Mouse (Mus musculus) heart, embryonic 12.5 days (tissue): ENCODE measurements around the gene Gm9044. TPM values are rescaled to one million over a fixed set of nuclear protein-coding genes. Genes with fewer than 3 reads are reported as not detected.
"Not testable (repeated sequence)": the region's sequence is repeated elsewhere in the genome, so short reads cannot be mapped to it uniquely, and the experiment has no call there.

ENCODE experiments used
- ATAC-seq: fragments of 200-750 bp; cut with Nextera tagmentation; 2 replicates; pipeline ENCODE4 v1.8.0; 2017; ENCODE audit warnings: moderate TSS enrichment, moderate library complexity; ENCODE audit not compliant: insufficient number of reproducible peaks, low FRiP score
- H3K27ac ChIP-seq: fragments of 300-500 bp; sonication (generic); 2 replicates; pipeline ENCODE4 v1.5.1; 2016; ENCODE audit warnings: mild to moderate bottlenecking, moderate library complexity; ENCODE audit not compliant: poor library complexity, severe bottlenecking
- H3K27me3 ChIP-seq: fragments of 300-500 bp; sonication (generic); replicated peaks from 2 replicates; pipeline ENCODE4 v1.6.1; 2016; ENCODE audit warnings: mild to moderate bottlenecking, moderate library complexity
- H3K36me3 ChIP-seq: fragments of 300-500 bp; sonication (generic); 2 replicates; pipeline ENCODE4 v1.6.1; 2016; ENCODE audit warnings: mild to moderate bottlenecking, moderate library complexity
- H3K4me1 ChIP-seq: fragments of 300-500 bp; sonication (generic); replicated peaks from 2 replicates; pipeline ENCODE4 v1.6.1; 2016; ENCODE audit warnings: mild to moderate bottlenecking
- H3K4me2 ChIP-seq: fragments of 300-500 bp; sonication (generic); 2 replicates; pipeline ENCODE4 v1.6.1; 2016; ENCODE audit warnings: mild to moderate bottlenecking, moderate library complexity
- H3K4me3 ChIP-seq: fragments of 300-500 bp; sonication (generic); 2 replicates; pipeline ENCODE4 v1.5.1; 2016; ENCODE audit warnings: mild to moderate bottlenecking
- H3K9ac ChIP-seq: fragments of 300-500 bp; sonication (generic); 2 replicates; pipeline ENCODE4 v1.6.1; 2016; ENCODE audit warnings: mild to moderate bottlenecking, moderate library complexity
- H3K9me3 ChIP-seq: fragments of 300-500 bp; sonication (generic); replicated peaks from 2 replicates; pipeline ENCODE4 v1.6.1; 2016; ENCODE audit warnings: mild to moderate bottlenecking, moderate library complexity
- WGBS: fragments of 180-500 bp; shearing (Covaris S2); methylation state at CpG from one replicate; pipeline ENCODE4 v1.1.7; 2016; 5-methylcytosine and 5-hydroxymethylcytosine counted together
- polyA plus RNA-seq: library from polyadenylated mRNA; unstranded; fragments of >200 nt; fragmentation: Nextera tagmentation; extraction: Ambion mirVana; gene quantifications from 2 replicates; pipeline ENCODE4 v1.2.1, GENCODE M21; 2016

Gene Gm9044
- not detected in 2 replicates for polyA plus RNA-seq

DNA sequence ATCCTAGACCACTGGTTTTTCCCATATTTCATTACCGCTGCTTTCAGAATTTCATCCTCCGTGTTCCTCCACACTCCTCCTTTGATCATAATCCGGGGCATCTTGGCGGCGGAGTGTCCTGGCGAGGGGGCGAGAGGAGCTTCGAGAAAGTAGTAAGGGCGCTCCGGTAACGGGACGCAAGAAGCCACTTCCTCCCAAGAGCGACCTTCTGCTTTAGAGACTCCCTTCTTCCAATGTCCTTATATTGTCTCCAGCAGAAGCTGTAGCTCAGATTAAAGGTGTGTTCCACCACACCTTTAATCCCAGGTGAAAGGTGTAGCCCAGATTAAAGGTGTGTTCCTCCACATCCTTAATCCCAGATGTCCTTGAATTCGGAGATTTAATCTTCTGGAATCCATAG, at the start of gene Gm9044:
Gene Gm9044, minus strand, starts transcription at position 101 of the 400 bp plus-strand sequence.
- H3K4me3 ChIP-seq, ATAC-seq, H3K27ac ChIP-seq, H3K27me3 ChIP-seq, H3K36me3 ChIP-seq, H3K9ac ChIP-seq, H3K9me3 ChIP-seq, H3K4me2 ChIP-seq, H3K4me1 ChIP-seq: not testable (repeated sequence)
- WGBS, result no CpG with 5 or more reads among the region's 14 CpGs

DNA sequence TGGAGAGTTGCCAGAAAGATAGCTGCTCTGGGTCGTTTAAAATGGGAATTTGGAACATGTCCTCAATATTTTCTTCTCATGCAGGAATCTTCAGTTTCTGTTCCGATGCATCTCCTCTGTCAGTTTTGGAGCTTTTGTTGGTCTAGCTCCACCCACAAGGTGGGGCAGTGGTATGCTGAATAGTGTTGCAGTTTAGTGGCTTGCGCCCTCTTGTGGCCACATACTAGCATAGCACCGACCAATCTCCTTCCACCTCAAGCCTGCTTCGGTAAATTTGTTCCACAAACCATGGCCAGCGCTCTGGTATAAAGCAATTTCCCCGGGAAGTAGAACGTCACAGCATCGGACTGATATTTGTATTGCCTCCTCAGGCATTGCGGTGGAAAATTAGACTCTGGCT, 38.2 kb upstream of the Gm9044 start:
- Histone ChIP-seq H3K4me3 (no peak overlapping the region), H3K36me3 (no peaks in the 10 kb centered on the region), H3K27me3 (no peaks in the 10 kb centered on the region), H3K27ac (no peak overlapping the region), H3K9ac (no peak overlapping the region), H3K9me3 (0 out of 2 replicates have a peak, but pooled peaks cover 5% of the 10 kb centered on the region), H3K4me2 (peak overlapping the region; percentile 45), H3K4me1 (no peaks in the 10 kb centered on the region)
- WGBS, result 8% methylated on average over 10 of the region's 10 CpGs
- ATAC-seq, result peak; percentile 64

GRCm38 (mm10) chr10:118369518-118369917, 37.3 kb upstream of the Gm9044 start:
- H3K27me3 ChIP-seq, result no peaks in the 10 kb centered on the region
- no peaks in the 10 kb centered on the region for H3K36me3 ChIP-seq
- H3K4me1 ChIP-seq, result no peaks in the 10 kb centered on the region
- peaks cover 7% of the 10 kb centered on the region; the same call in 1 of the 2 replicates for H3K9me3 ChIP-seq
- no peak for ATAC-seq
- H3K4me2 ChIP-seq, result no peak overlapping the region
- H3K27ac ChIP-seq, result no peak overlapping the region
- no peak overlapping the region for H3K4me3 ChIP-seq
- H3K9ac ChIP-seq, result no peak overlapping the region
- WGBS, result 85% methylated on average over 9 of the region's 9 CpGs

- H3K36me3 ChIP-seq, H3K27ac ChIP-seq, H3K9me3 ChIP-seq, H3K4me2 ChIP-seq, H3K4me3 ChIP-seq, H3K4me1 ChIP-seq, ATAC-seq, H3K9ac ChIP-seq, H3K27me3 ChIP-seq: not testable (repeated sequence)
- 78% methylated on average over 1 of the region's 11 CpGs for WGBS
Observed at GRCm38 (mm10) chr10:118354005-118354404, 21.8 kb upstream of the Gm9044 start, which contains the start of gene Gm9049. TSS of gene Gm9049 (minus strand) at chr10:118354105.

DNA sequence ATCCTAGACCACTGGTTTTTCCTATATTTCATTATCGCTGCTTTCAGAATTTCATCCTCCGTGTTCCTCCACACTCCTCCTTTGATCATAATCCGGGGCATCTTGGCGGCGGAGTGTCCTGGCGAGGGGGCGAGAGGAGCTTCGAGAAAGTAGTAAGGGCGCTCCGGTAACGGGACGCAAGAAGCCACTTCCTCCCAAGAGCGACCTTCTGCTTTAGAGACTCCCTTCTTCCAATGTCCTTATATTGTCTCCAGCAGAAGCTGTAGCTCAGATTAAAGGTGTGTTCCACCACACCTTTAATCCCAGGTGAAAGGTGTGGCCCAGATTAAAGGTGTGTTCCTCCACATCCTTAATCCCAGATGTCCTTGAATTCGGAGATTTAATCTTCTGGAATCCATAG, 16.4 kb upstream of the Gm9044 start, which contains the start of gene Gm9048:
Gene Gm9048, minus strand, starts transcription at position 101 of the 400 bp plus-strand sequence.
- H3K36me3 ChIP-seq, H3K27ac ChIP-seq, ATAC-seq, H3K9me3 ChIP-seq, H3K4me2 ChIP-seq, H3K4me1 ChIP-seq, H3K4me3 ChIP-seq, H3K9ac ChIP-seq, H3K27me3 ChIP-seq: not testable (repeated sequence)
- WGBS, result 85% methylated on average over 1 of the region's 14 CpGs

DNA sequence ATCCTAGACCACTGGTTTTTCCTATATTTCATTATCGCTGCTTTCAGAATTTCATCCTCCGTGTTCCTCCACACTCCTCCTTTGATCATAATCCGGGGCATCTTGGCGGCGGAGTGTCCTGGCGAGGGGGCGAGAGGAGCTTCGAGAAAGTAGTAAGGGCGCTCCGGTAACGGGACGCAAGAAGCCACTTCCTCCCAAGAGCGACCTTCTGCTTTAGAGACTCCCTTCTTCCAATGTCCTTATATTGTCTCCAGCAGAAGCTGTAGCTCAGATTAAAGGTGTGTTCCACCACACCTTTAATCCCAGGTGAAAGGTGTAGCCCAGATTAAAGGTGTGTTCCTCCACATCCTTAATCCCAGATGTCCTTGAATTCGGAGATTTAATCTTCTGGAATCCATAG, 10.9 kb upstream of the Gm9044 start, which contains the start of gene Gm9046:
Gene Gm9046, minus strand, starts transcription at position 101 of the 400 bp plus-strand sequence.
- not testable (repeated sequence) for H3K4me1 ChIP-seq, H3K9ac ChIP-seq, H3K9me3 ChIP-seq, H3K27me3 ChIP-seq, H3K4me2 ChIP-seq, ATAC-seq, H3K4me3 ChIP-seq, H3K36me3 ChIP-seq, H3K27ac ChIP-seq
- no CpG with 5 or more reads among the region's 14 CpGs for WGBS

- H3K9ac ChIP-seq, H3K27me3 ChIP-seq, H3K4me2 ChIP-seq, H3K36me3 ChIP-seq, H3K4me3 ChIP-seq, ATAC-seq, H3K4me1 ChIP-seq, H3K9me3 ChIP-seq, H3K27ac ChIP-seq: not testable (repeated sequence)
- WGBS, result no CpG with 5 or more reads among the region's 14 CpGs
Observed at GRCm38 (mm10) chr10:118337731-118338130, 5.5 kb upstream of the Gm9044 start, which contains the start of gene Gm9045. TSS of gene Gm9045 (minus strand) at chr10:118337831.

- H3K4me3 ChIP-seq, ATAC-seq, H3K4me1 ChIP-seq, H3K4me2 ChIP-seq, H3K9ac ChIP-seq, H3K9me3 ChIP-seq, H3K36me3 ChIP-seq, H3K27ac ChIP-seq, H3K27me3 ChIP-seq: not testable (repeated sequence)
- WGBS, result no CpG with 5 or more reads among the region's 11 CpGs
Observed at GRCm38 (mm10) chr10:118326869-118327268, 5.3 kb downstream of the Gm9044 start, which contains the start of gene Gm9040. TSS of gene Gm9040 (minus strand) at chr10:118326969.

DNA sequence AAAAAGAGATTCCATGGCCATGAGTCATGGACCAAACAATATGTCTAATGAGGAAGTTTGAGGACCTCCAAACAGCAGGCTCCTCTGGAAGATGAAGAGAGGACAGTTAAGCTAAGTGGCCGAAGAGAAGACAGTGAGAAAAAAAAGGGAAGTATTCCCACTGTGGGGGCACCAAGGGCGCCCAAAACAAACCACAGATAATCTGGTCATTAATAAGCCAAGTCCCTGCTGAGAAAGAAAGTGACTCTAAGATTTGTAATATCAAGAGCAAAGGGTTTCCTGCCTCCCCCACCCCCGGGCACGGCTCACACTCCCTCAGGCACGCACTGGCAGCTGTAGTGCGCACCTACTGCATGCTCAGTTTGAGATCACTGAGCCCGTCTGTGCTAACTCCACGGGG, 13.2 kb downstream of the Gm9044 start:
- Histone ChIP-seq H3K27me3 (no peaks in the 10 kb centered on the region), H3K4me3 (no peak overlapping the region), H3K9me3 (no peaks in the 10 kb centered on the region), H3K4me2 (no peak overlapping the region), H3K36me3 (no peaks in the 10 kb centered on the region), H3K27ac (no peak overlapping the region), H3K9ac (no peak overlapping the region), H3K4me1 (no peaks in the 10 kb centered on the region)
- 78% methylated on average over 8 of the region's 8 CpGs for WGBS
- ATAC-seq, result no peak

DNA sequence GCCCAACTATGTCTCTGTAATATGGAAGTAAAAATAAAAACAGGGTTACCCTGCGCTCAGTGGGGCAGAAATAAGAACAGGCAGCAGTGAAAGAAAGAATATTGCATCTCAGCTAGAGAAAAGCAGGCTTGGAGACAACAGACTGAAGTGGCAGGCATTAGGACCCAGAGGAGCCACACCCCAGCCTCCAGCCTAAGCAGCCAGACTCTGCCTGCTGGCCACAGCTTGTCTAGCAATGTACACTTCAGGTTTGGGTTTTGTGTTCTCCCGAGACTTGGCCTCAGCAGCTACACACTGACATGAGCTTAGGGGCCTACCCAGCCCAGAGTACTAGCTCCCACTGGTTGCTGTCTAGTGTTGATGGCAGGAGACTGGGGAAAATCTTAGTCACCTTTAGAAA, 30.1 kb downstream of the Gm9044 start:
- H3K4me1 ChIP-seq, H3K27ac ChIP-seq, H3K4me2 ChIP-seq, H3K36me3 ChIP-seq, H3K9me3 ChIP-seq, ATAC-seq, H3K27me3 ChIP-seq, H3K9ac ChIP-seq, H3K4me3 ChIP-seq: not testable (repeated sequence)
- WGBS, result 44% methylated on average over 2 of the region's 2 CpGs

DNA sequence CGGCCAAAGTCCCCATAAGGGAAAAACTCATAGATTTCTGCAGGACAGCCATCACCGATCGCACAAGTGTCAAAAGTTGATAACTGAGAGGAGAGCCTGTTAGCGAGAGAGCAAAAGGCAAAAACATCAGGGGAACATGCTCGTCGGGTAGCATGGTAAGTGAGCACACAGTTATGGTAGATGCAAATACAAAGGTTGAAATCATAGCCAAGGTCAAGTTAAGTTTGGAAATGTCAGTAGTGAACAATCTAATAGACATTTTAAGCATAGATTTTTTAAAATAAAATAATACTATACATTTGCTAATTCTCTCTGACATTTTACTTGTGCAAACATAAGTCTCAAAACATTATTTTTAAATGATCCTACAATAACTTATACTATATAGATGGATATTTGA, 37.3 kb downstream of the Gm9044 start, which contains the start of gene Iltifb:
Gene Iltifb, minus strand, starts transcription at position 101 of the 400 bp plus-strand sequence.
- Histone ChIP-seq H3K36me3 (no peaks in the 10 kb centered on the region), H3K4me3 (no peak within 1 kb of the TSS), H3K4me2 (no peak within 1 kb of the TSS), H3K27me3 (no peaks in the 10 kb centered on the region), H3K9me3 (no peaks in the 10 kb centered on the region), H3K4me1 (no peaks in the 10 kb centered on the region), H3K9ac (no peak within 1 kb of the TSS), H3K27ac (no peak within 1 kb of the TSS)
- no peak for ATAC-seq
- 80% methylated on average over 6 of the region's 6 CpGs for WGBS

- not testable (repeated sequence) for ATAC-seq
Observed at GRCm38 (mm10) chr10:118283016-118283415, 49.2 kb downstream of the Gm9044 start.

More at GRCm38 (mm10) chr10:118283016-118283415, 49.2 kb downstream of the Gm9044 start:
- not testable (repeated sequence) for H3K4me3 ChIP-seq, H3K27ac ChIP-seq, H3K9me3 ChIP-seq, H3K4me1 ChIP-seq, H3K4me2 ChIP-seq, H3K27me3 ChIP-seq, H3K9ac ChIP-seq, H3K36me3 ChIP-seq
- 67% methylated on average over 3 of the region's 5 CpGs for WGBS
